Mouse (Mus musculus): ENCODE results near the gene Lamb3. TPM values are rescaled to one million over a fixed set of nuclear protein-coding genes. Genes with fewer than 3 reads are reported as not detected.

Lamb3 gene
- polyA plus RNA-seq, 1 experiment from 2014 or later: 0.62 TPM

DNA sequence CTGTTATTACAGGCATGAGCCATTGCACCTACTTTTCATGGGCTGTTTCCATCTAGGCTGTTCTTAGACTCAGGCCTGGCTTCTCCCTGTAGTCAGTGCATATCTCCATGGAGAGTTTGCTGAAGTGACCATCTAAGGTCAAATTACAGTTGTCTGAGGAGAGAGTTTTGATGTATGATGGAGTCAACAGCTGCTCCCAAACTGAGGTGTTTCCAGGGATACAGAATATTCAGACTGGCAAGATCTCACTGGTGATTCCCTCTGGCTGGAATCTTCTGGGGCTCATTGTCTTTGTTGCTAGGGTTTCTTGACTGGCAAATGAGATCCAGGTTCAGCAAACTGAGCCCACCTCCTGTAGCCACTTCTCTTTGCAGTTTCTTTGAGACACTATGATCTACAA, 83.2 kb downstream of the Lamb3 start:
- no peaks in the 10 kb centered on the region for H3K36me3 ChIP-seq
- no peak overlapping the region for H3K27ac ChIP-seq (replicated peaks)
- H3K4me1 ChIP-seq: no peaks in the 10 kb centered on the region
- no peaks in the 10 kb centered on the region for H3K9me3 ChIP-seq
- H3K4me3 ChIP-seq: no peak overlapping the region
- H3K27me3 ChIP-seq: no peaks in the 10 kb centered on the region
- no peak for ATAC-seq (replicated peaks)
- no peak overlapping the region for H3K4me2 ChIP-seq (replicated peaks)
- H3K9ac ChIP-seq (replicated peaks): no peak overlapping the region

DNA sequence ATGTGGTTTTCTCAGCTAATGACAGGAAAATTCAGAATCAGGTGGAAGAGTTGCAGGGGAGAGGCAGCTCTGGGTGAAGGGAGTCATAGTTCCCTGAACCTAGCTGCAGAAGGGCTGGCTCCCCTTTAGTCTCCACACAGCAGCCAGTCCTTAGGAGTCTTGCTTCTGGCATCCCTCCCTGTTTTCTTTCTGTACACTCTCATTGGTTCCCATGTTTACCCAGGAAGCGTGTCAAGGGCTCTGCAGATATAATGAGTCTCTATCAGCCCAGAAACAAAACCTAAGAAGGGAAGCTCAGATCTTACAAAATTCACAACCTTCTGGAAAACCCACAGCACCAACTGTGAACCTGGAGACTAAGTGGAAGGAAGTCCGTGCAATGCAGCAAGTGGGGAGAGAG, 85.5 kb downstream of the Lamb3 start:
- H3K36me3 ChIP-seq: no peaks in the 10 kb centered on the region
- 71% methylated on average over 2 of the region's 2 CpGs for WGBS
- no peak overlapping the region for H3K9ac ChIP-seq (replicated peaks)
- no peak for ATAC-seq (replicated peaks)
- no peak overlapping the region for H3K4me3 ChIP-seq
- H3K4me2 ChIP-seq (replicated peaks): no peak overlapping the region
- no peaks in the 10 kb centered on the region for H3K4me1 ChIP-seq
- H3K27ac ChIP-seq (replicated peaks): no peak overlapping the region
- no peaks in the 10 kb centered on the region for H3K27me3 ChIP-seq
- H3K9me3 ChIP-seq: no peaks in the 10 kb centered on the region

- WGBS: 75% methylated on average over 3 of the region's 3 CpGs
- H3K4me2 ChIP-seq (replicated peaks): no peak overlapping the region
- no peaks in the 10 kb centered on the region for H3K36me3 ChIP-seq
- no peak overlapping the region for H3K4me3 ChIP-seq
- H3K27ac ChIP-seq (replicated peaks): no peak overlapping the region
- H3K27me3 ChIP-seq: no peaks in the 10 kb centered on the region
- no peak for ATAC-seq (replicated peaks)
- no peaks in the 10 kb centered on the region for H3K4me1 ChIP-seq
- no peaks in the 10 kb centered on the region for H3K9me3 ChIP-seq
- no peak overlapping the region for H3K9ac ChIP-seq (replicated peaks)
Observed at GRCm38 (mm10) chr1:193293926-193294325, 86.4 kb downstream of the Lamb3 start.

DNA sequence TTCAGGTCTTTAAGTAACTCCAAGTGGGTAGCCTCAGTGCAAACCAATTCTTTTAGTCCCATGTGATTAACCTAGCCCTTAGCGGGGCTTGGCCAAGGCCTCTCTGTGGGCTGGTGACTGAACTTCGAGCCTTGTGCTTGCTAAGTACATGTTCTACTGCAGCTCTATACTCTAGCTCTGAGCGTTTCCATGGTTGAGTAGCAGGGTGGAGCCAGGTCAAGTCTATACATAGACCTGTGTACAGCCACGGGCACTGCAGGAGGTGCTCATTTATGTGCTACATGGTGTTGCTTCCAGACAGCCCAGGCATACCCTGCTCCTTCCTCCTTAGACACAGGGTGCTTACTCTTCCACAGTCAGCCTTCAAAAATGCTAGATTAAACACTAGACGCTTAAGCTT, 88.4 kb downstream of the Lamb3 start:
- H3K27me3 ChIP-seq: no peaks in the 10 kb centered on the region
- H3K4me1 ChIP-seq: no peaks in the 10 kb centered on the region
- H3K36me3 ChIP-seq: no peaks in the 10 kb centered on the region
- WGBS: 88% methylated on average over 5 of the region's 5 CpGs
- no peak for ATAC-seq (replicated peaks)
- H3K27ac ChIP-seq (replicated peaks): no peak overlapping the region
- H3K9me3 ChIP-seq: no peaks in the 10 kb centered on the region
- no peak overlapping the region for H3K4me2 ChIP-seq (replicated peaks)
- H3K4me3 ChIP-seq: no peak overlapping the region
- no peak overlapping the region for H3K9ac ChIP-seq (replicated peaks)

DNA sequence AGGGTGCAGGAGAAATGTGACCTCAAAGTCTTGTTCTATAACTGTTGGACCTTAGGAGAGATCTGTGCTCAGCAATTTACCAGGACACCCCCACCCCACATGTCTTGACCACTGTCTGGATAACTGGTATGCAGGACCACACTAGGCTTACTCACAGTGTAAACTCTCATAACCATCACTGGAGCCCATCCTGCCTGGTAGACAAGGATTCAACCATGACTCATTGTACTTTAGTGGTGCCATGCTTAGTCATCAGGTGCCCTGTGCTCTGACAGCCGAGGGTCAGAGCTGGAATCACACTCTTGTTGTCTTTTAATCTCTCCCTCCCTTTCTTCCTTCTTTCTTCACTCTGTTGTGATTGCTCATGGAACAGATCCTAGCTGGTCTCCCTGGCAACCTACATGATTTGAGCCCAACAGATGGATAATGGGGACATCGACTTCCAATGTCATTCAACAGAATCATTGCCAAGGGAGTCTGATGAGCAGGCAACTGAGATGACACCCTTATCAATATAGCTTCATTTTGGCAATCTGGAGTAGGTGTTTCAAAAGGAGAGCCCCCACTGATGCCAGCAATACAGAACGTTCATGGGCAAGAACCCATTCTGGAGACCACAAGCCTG, 90.8 kb downstream of the Lamb3 start:
- H3K4me1 ChIP-seq: no peaks in the 10 kb centered on the region
- H3K27me3 ChIP-seq: no peaks in the 10 kb centered on the region
- no peaks in the 10 kb centered on the region for H3K9me3 ChIP-seq
- no peak overlapping the region for H3K4me2 ChIP-seq (replicated peaks)
- H3K4me3 ChIP-seq: no peak overlapping the region
- WGBS: 68% methylated on average over 3 of the region's 3 CpGs
- ATAC-seq (replicated peaks): no peak
- no peak overlapping the region for H3K27ac ChIP-seq (replicated peaks)
- H3K36me3 ChIP-seq: no peaks in the 10 kb centered on the region
- H3K9ac ChIP-seq (replicated peaks): no peak overlapping the region

DNA sequence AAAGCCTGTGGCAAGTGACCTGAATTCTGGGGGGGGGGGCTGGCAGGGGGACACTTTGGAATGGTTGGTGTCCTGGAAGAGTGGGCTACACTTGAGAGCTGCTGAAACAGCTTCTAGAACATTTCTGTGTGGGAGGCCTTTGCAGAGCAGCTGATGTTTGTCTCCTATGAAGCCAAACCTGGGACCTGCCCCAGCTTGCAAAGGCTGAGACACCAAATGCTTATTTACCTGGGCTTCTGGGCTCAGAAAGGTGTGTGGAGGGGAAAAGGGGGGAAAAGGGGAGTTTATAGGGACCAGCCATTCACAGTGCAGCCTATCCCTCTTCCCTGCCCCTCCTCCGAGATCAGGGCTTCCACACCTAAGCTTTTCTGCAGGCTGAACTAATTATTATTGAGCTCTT, 92.5 kb downstream of the Lamb3 start:
- H3K4me3 ChIP-seq: no peak overlapping the region
- H3K4me1 ChIP-seq: no peaks in the 10 kb centered on the region
- H3K36me3 ChIP-seq: no peaks in the 10 kb centered on the region
- H3K9me3 ChIP-seq: no peaks in the 10 kb centered on the region
- H3K9ac ChIP-seq (replicated peaks): no peak overlapping the region
- no peaks in the 10 kb centered on the region for H3K27me3 ChIP-seq
- no peak overlapping the region for H3K4me2 ChIP-seq (replicated peaks)
- no peak for ATAC-seq (replicated peaks)
- H3K27ac ChIP-seq (replicated peaks): no peak overlapping the region
- WGBS: 62% methylated on average over 1 of the region's 1 CpGs

GRCm38 (mm10) chr1:193301216-193302092, 94.0 kb downstream of the Lamb3 start:
- H3K4me1 ChIP-seq: peaks cover 4% of the 10 kb centered on the region; the same call in 1 of the 2 replicates
- no peaks in the 10 kb centered on the region for H3K27me3 ChIP-seq
- H3K9ac ChIP-seq (replicated peaks): no peak overlapping the region
- H3K9me3 ChIP-seq: no peaks in the 10 kb centered on the region
- H3K36me3 ChIP-seq: no peaks in the 10 kb centered on the region
- no peak overlapping the region for H3K4me2 ChIP-seq (replicated peaks)
- H3K4me3 ChIP-seq: no peak overlapping the region
- no peak overlapping the region for H3K27ac ChIP-seq (replicated peaks)
- 73% methylated on average over 6 of the region's 6 CpGs for WGBS
- ATAC-seq (replicated peaks): no peak

DNA sequence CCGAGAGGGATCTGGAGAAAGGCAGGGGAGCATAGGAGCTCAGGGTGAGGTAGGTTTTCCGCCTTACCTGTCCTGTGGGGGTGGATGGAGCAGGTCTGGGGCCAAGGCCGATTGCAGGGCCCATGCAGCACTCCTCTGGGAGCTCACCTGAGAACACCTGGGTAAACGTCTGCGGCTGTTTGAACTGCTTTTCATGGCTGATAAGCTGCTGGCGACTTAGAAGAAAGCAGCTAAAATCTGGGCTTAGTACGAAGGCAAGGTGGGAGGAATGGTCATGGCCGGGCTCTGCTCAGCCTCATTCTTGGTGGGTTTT, 94.5 kb downstream of the Lamb3 start:
- H3K36me3 ChIP-seq: no peaks in the 10 kb centered on the region
- no peaks in the 10 kb centered on the region for H3K27me3 ChIP-seq
- H3K4me3 ChIP-seq: no peak overlapping the region
- H3K4me2 ChIP-seq (replicated peaks): no peak overlapping the region
- H3K9me3 ChIP-seq: no peaks in the 10 kb centered on the region
- H3K9ac ChIP-seq (replicated peaks): no peak overlapping the region
- H3K4me1 ChIP-seq: peaks cover 4% of the 10 kb centered on the region; the same call in 1 of the 2 replicates
- H3K27ac ChIP-seq (replicated peaks): no peak overlapping the region
- no peak for ATAC-seq (replicated peaks)
- 73% methylated on average over 8 of the region's 8 CpGs for WGBS

GRCm38 (mm10) chr1:193303096-193303495, 95.6 kb downstream of the Lamb3 start:
- Histone ChIP-seq H3K9ac (replicated peaks) (no peak overlapping the region), H3K27me3 (no peaks in the 10 kb centered on the region), H3K36me3 (no peaks in the 10 kb centered on the region), H3K4me3 (no peak overlapping the region), H3K27ac (replicated peaks) (no peak overlapping the region), H3K9me3 (no peaks in the 10 kb centered on the region), H3K4me1 (peaks cover 4% of the 10 kb centered on the region; the same call in 1 of the 2 replicates), H3K4me2 (replicated peaks) (no peak overlapping the region)
- 75% methylated on average over 2 of the region's 2 CpGs for WGBS
- ATAC-seq (replicated peaks): no peak

DNA sequence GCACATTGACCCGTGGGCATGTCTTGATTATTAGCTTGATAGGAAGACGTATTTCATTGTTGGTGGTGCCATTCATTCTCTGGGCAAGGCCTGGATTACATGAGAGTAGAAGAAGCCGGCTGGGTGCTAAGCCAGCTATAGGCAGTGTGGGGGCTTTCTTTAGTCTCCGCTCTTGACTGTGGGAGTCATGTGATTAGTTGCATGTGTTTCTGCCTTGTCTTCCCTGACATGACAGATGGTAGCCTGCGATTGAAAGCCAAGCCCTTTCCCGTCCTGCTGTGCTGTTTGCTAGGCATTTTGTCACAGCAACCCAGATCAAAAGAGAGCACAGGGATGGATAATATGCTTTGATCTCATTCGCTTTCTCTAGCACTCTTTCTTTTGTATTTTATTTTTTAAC, 97.9 kb downstream of the Lamb3 start:
- peak overlapping the region; percentile 80 for H3K27ac ChIP-seq (replicated peaks)
- no peak overlapping the region for H3K4me3 ChIP-seq
- no peaks in the 10 kb centered on the region for H3K36me3 ChIP-seq
- no peaks in the 10 kb centered on the region for H3K9me3 ChIP-seq
- no peak overlapping the region for H3K4me2 ChIP-seq (replicated peaks)
- peaks cover 4% of the 10 kb centered on the region; the same call in 1 of the 2 replicates for H3K4me1 ChIP-seq
- no peak overlapping the region for H3K9ac ChIP-seq (replicated peaks)
- H3K27me3 ChIP-seq: no peaks in the 10 kb centered on the region
- 18% methylated on average over 7 of the region's 7 CpGs for WGBS
- peak; percentile 92 for ATAC-seq (replicated peaks)

- Histone ChIP-seq H3K4me1 (peaks cover 4% of the 10 kb centered on the region; the same call in 1 of the 2 replicates), H3K9ac (replicated peaks) (no peak overlapping the region), H3K9me3 (no peaks in the 10 kb centered on the region), H3K27ac (replicated peaks) (no peak overlapping the region), H3K36me3 (no peaks in the 10 kb centered on the region), H3K27me3 (no peaks in the 10 kb centered on the region), H3K4me2 (replicated peaks) (no peak overlapping the region), H3K4me3 (no peak overlapping the region)
- 86% methylated on average over 2 of the region's 2 CpGs for WGBS
- ATAC-seq (replicated peaks): no peak
Observed at GRCm38 (mm10) chr1:193306832-193307231, 99.3 kb downstream of the Lamb3 start.

DNA sequence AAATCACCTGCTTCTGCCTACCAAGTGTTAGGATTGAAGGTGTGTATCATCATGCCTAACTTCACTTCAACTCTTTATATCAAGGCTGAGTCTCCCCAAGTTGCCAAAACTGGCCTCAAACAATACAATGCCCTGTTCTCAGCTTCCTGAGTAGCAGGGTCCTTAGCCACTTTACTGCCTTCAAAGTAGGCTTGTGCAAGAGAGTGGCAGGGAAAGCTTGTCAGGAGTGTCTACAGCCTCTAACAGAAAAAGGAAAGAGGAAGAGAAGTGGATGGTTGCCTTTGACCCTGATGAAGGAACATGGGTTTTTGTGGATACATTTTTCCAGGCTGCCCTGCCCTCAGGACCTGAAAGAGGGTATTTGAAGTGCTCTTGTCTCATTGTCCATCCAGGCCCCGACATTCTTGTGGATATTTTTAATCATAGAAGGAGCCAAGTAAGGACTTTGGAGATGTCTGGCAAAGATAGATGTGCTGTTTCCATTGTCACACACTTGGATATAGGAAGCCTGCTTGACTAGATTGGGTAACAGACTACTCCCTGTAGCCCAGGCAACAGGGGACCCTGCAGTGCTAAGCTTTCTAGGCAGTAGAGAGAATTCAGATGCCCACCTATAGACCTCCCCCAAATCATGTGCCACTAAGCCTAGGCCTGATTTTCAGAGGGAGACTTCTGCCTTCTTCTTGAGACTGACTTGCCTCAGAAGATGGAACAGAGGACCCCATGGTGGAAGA, 102.5 kb downstream of the Lamb3 start:
- Histone ChIP-seq H3K9ac (replicated peaks) (no peak overlapping the region), H3K4me2 (replicated peaks) (no peak overlapping the region), H3K36me3 (no peaks in the 10 kb centered on the region), H3K27me3 (no peaks in the 10 kb centered on the region), H3K4me3 (no peak overlapping the region), H3K9me3 (no peaks in the 10 kb centered on the region), H3K4me1 (peaks cover 4% of the 10 kb centered on the region; the same call in 1 of the 2 replicates), H3K27ac (replicated peaks) (no peak overlapping the region)
- ATAC-seq (replicated peaks): no peak
- 71% methylated on average over 1 of the region's 1 CpGs for WGBS

Data from forebrain, embryonic 15.5 days (tissue).